Mouse (Mus musculus) bone marrow, adult 2 months (tissue): ENCODE data around the gene Rp9. TPM values are rescaled to one million over a fixed set of nuclear protein-coding genes. Genes with fewer than 3 reads are reported as not detected.

Experiments
- H3K27ac ChIP-seq: fragments of 200-500 bp; 2 replicates; pipeline ENCODE4 v1.5.1; 2012; ENCODE audit warnings: low read depth, mild to moderate bottlenecking, control low read depth, inconsistent platforms, low read length; ENCODE audit not compliant: control insufficient read depth, poor library complexity, insufficient read depth
- H3K4me1 ChIP-seq: fragments of 200-500 bp; 2 replicates; pipeline ENCODE4 v1.6.1; 2011; ENCODE audit warnings: low read length; ENCODE audit not compliant: control insufficient read depth, insufficient read depth
- H3K4me3 ChIP-seq: fragments of 200-500 bp; replicated peaks from 2 replicates; pipeline ENCODE3; 2011; ENCODE audit warnings: mild to moderate bottlenecking, low read depth, low read length, control low read depth; ENCODE audit not compliant: control insufficient read depth
- CTCF ChIP-seq: fragments of 200-500 bp; IDR thresholded peaks from 2 replicates; pipeline ENCODE4 v1.5.1; 2011; ENCODE audit warnings: low read length, control low read depth; ENCODE audit not compliant: control insufficient read depth, insufficient read depth
- POLR2A ChIP-seq: fragments of 200-500 bp; IDR thresholded peaks from 2 replicates; pipeline ENCODE4 v1.6.1; 2011; ENCODE audit warnings: low read depth, mild to moderate bottlenecking, control low read depth, low read length, borderline replicate concordance; ENCODE audit not compliant: control insufficient read depth
- WGBS: fragments of 180-500 bp; shearing (Covaris S2); methylation state at CpG from one replicate; pipeline ENCODE4 v1.1.7; 2018; 5-methylcytosine and 5-hydroxymethylcytosine counted together
- polyA plus RNA-seq: library from polyadenylated mRNA; stranded (reverse); fragments of >200 nt; gene quantifications from 2 replicates; pipeline ENCODE4 v1.2.4, GENCODE M21; 2011; ENCODE audit warnings: low replicate concordance; ENCODE audit not compliant: missing spikeins, insufficient read depth, insufficient read length

The Rp9 gene
- polyA plus RNA-seq, 1 experiment, result 64.8 TPM

GRCm38 (mm10) chr9:22388401-22388980 lies 81.1 kb downstream of the Rp9 start:
- TF ChIP-seq CTCF (no peak), POLR2A (peak; percentile 47)
- under 1% methylated on average over 41 of the region's 41 CpGs for WGBS
- Histone ChIP-seq H3K27ac (peak overlapping the region; percentile 90), H3K4me3 (peak overlapping the region; percentile 99), H3K4me1 (no peaks in the 10 kb centered on the region; the same call in 1 of the 2 replicates)

GRCm38 (mm10) chr9:22387901-22388300 lies 81.6 kb downstream of the Rp9 start:
- Histone ChIP-seq H3K27ac (no peak overlapping the region), H3K4me1 (no peaks in the 10 kb centered on the region; the same call in 1 of the 2 replicates), H3K4me3 (peak overlapping the region; percentile 99)
- WGBS, result 1% methylated on average over 6 of the region's 6 CpGs
- TF ChIP-seq CTCF, result no peak
- no peak for TF ChIP-seq POLR2A

- 60% methylated on average over 2 of the region's 2 CpGs for whole genome bisulfite sequencing
- H3K27ac ChIP-seq, result no peak overlapping the region
- H3K4me3 ChIP-seq, result no peak overlapping the region
- no peak for TF ChIP-seq POLR2A
- no peak for TF ChIP-seq CTCF
- H3K4me1 ChIP-seq, result no peaks in the 10 kb centered on the region; the same call in 1 of the 2 replicates
Observed at GRCm38 (mm10) chr9:22385890-22386289, 83.7 kb downstream of the Rp9 start.

GRCm38 (mm10) chr9:22376086-22376485 lies 93.5 kb downstream of the Rp9 start:
- Histone ChIP-seq H3K27ac (no peak overlapping the region), H3K4me1 (no peaks in the 10 kb centered on the region), H3K4me3 (no peak overlapping the region)
- 90% methylated on average over 5 of the region's 5 CpGs for WGBS
- TF ChIP-seq CTCF (no peak), POLR2A (no peak)

GRCm38 (mm10) chr9:22372760-22373159 lies 96.8 kb downstream of the Rp9 start:
- no peak for TF ChIP-seq POLR2A
- TF ChIP-seq CTCF, result 0 out of 2 replicates have a peak, but pooled peaks have one; percentile 20

GRCm38 (mm10) chr9:22368030-22368429 lies 101.5 kb downstream of the Rp9 start:
- Histone ChIP-seq H3K27ac (peak overlapping the region; percentile 81), H3K4me3 (peak overlapping the region; percentile 35), H3K4me1 (peaks cover 5% of the 10 kb centered on the region)
- TF ChIP-seq POLR2A, result no peak
- TF ChIP-seq CTCF, result no peak
- WGBS, result 64% methylated on average over 5 of the region's 6 CpGs

More at GRCm38 (mm10) chr9:22372760-22373159, 96.8 kb downstream of the Rp9 start:
- Histone ChIP-seq H3K27ac (no peak overlapping the region), H3K4me1 (peaks cover 4% of the 10 kb centered on the region; the same call in 1 of the 2 replicates), H3K4me3 (no peak overlapping the region)
- WGBS, result 95% methylated on average over 4 of the region's 4 CpGs

- H3K4me3 ChIP-seq, result peak overlapping the region; percentile 70
- 39% methylated on average over 10 of the region's 10 CpGs for WGBS
- H3K4me1 ChIP-seq, result peaks cover 5% of the 10 kb centered on the region
- no peak for TF ChIP-seq POLR2A
- peak overlapping the region; percentile 60 for H3K27ac ChIP-seq
Observed at GRCm38 (mm10) chr9:22366621-22367020, 102.9 kb downstream of the Rp9 start.

GRCm38 (mm10) chr9:22366221-22366620 lies 103.3 kb downstream of the Rp9 start:
- Histone ChIP-seq H3K4me3 (no peak overlapping the region), H3K27ac (no peak overlapping the region), H3K4me1 (peaks cover 5% of the 10 kb centered on the region)
- TF ChIP-seq CTCF, result no peak
- TF ChIP-seq POLR2A, result no peak
- 46% methylated on average over 2 of the region's 2 CpGs for whole genome bisulfite sequencing

Other genes with a start within 250 kb of the Rp9 start
- gene Zfp809, start 244.0 kb downstream of the Rp9 start, polyA plus RNA-seq, result 12.2 and 29.0 TPM in 2 replicates
- 1.9 TPM in 1 of 2 replicates, not detected in the other for gene Zfp599, start 209.8 kb downstream of the Rp9 start, polyA plus RNA-seq
- gene Zfp810, start 162.1 kb downstream of the Rp9 start, polyA plus RNA-seq, result 10.3 and 20.5 TPM in 2 replicates
- 26.1 and 35.5 TPM in 2 replicates for gene Anln, start 80.6 kb downstream of the Rp9 start, polyA plus RNA-seq
- gene 9530077C05Rik, start 58.2 kb downstream of the Rp9 start, polyA plus RNA-seq, result 4.9 and 8.9 TPM in 2 replicates
- not detected in 2 replicates for gene Gm17545, start 15.5 kb downstream of the Rp9 start, polyA plus RNA-seq
- 4.5 and 8.0 TPM in 2 replicates for gene Bbs9, start 6.0 kb upstream of the Rp9 start, polyA plus RNA-seq